Mouse (Mus musculus) bone marrow macrophage, adult 2 months (primary cell): ENCODE results near the gene Nradd.

Experiments used
- CTCF ChIP-seq: IDR thresholded peaks from 2 replicates; pipeline ENCODE4 v1.5.1; 2012; ENCODE audit warnings: low read depth, mild to moderate bottlenecking, low read length, moderate library complexity
- POLR2A ChIP-seq: IDR thresholded peaks from 2 replicates; pipeline ENCODE4 v1.6.1; 2012; ENCODE audit warnings: mild to moderate bottlenecking, low read depth, low read length, borderline replicate concordance

GRCm38 (mm10) chr9:110645219-110645618 is 21.0 kb upstream of the Nradd start:
- TF ChIP-seq POLR2A (no peak), CTCF (no peak)
